Mouse (Mus musculus) CD4-positive, CD25-positive, alpha-beta regulatory T cell, adult 2 months (primary cell): Measurements from ENCODE around the gene H2afz.

ENCODE experiments used
- DNase-seq: peaks from one replicate; pipeline ENCODE4 v3.0.0-alpha.2; 2012; ENCODE audit warnings: low read depth, low spot score

The H2afz gene

GRCm38 (mm10) chr3:137864124-137864987, at the start of gene H2afz:
Gene H2afz, plus strand, starts transcription at chr3:137864487.
- peak; percentile 98 for DNase-seq

- peak; percentile 53 for DNase-seq
These were observed 45.6 kb upstream of the H2afz start for GRCm38 (mm10) chr3:137818713-137819112.

- DNase-seq: peak; percentile 27
These were observed 43.4 kb upstream of the H2afz start for GRCm38 (mm10) chr3:137820688-137821467.

GRCm38 (mm10) chr3:137823317-137823716, 41.0 kb upstream of the H2afz start:
- no peak for DNase-seq

- no peak for DNase-seq
These were observed 36.6 kb upstream of the H2afz start for GRCm38 (mm10) chr3:137827678-137828077.

- no peak for DNase-seq
These were observed 33.1 kb upstream of the H2afz start for GRCm38 (mm10) chr3:137831156-137831555.

- peak; percentile 62 for DNase-seq
These were observed 31.2 kb upstream of the H2afz start for GRCm38 (mm10) chr3:137833128-137833527.

- DNase-seq: peak; percentile 36
These were observed 30.6 kb upstream of the H2afz start for GRCm38 (mm10) chr3:137833698-137834097.

GRCm38 (mm10) chr3:137836543-137836942, 27.7 kb upstream of the H2afz start:
- DNase-seq: no peak

GRCm38 (mm10) chr3:137838160-137838559, 26.1 kb upstream of the H2afz start:
- peak; percentile 37 for DNase-seq

- DNase-seq: no peak
These were observed 21.3 kb upstream of the H2afz start for GRCm38 (mm10) chr3:137842944-137843343.

GRCm38 (mm10) chr3:137844263-137844662, 20.0 kb upstream of the H2afz start:
- no peak for DNase-seq

- no peak for DNase-seq
These were observed 17.7 kb upstream of the H2afz start for GRCm38 (mm10) chr3:137846552-137846951.

- DNase-seq: no peak
These were observed 15.9 kb upstream of the H2afz start for GRCm38 (mm10) chr3:137848354-137848753.

- DNase-seq: no peak
These were observed 14.6 kb upstream of the H2afz start for GRCm38 (mm10) chr3:137849697-137850096.

GRCm38 (mm10) chr3:137851196-137851595, 13.1 kb upstream of the H2afz start:
- no peak for DNase-seq

- peak; percentile 45 for DNase-seq
These were observed 11.3 kb upstream of the H2afz start for GRCm38 (mm10) chr3:137853011-137853410.

- no peak for DNase-seq
These were observed 9.0 kb upstream of the H2afz start for GRCm38 (mm10) chr3:137855328-137855727.

GRCm38 (mm10) chr3:137856061-137856460, 8.2 kb upstream of the H2afz start:
- DNase-seq: no peak

GRCm38 (mm10) chr3:137860394-137861170, 3.7 kb upstream of the H2afz start:
- peak; percentile 40 for DNase-seq

- DNase-seq: no peak
These were observed 2.9 kb upstream of the H2afz start for GRCm38 (mm10) chr3:137861436-137861835.

GRCm38 (mm10) chr3:137862600-137862999, 1.7 kb upstream of the H2afz start:
- DNase-seq: no peak
